Mouse (Mus musculus) myocyte (in vitro differentiated cells): ENCODE results near the gene Larp4b. TPM values are rescaled to one million over a fixed set of nuclear protein-coding genes. Genes with fewer than 3 reads are reported as not detected.

ENCODE experiments used
- H3K27me3 ChIP-seq: one replicate; pipeline ENCODE4 v1.6.1; 2011; ENCODE audit not compliant: control insufficient read depth, insufficient read depth, insufficient read length
- H3K36me3 ChIP-seq: one replicate; pipeline ENCODE4 v1.6.1; 2011; ENCODE audit not compliant: control insufficient read depth, insufficient read depth
- H3K4me2 ChIP-seq: one replicate; pipeline ENCODE4 v1.6.1; 2011; ENCODE audit warnings: low read depth, control low read depth
- H3K4me3 ChIP-seq: one replicate; pipeline ENCODE4 v1.5.1; 2011; ENCODE audit warnings: mild to moderate bottlenecking, control low read depth, moderate library complexity
- H3K79me2 ChIP-seq: one replicate; pipeline ENCODE4 v1.6.1; 2011; ENCODE audit not compliant: control insufficient read depth, insufficient read depth
- H3ac ChIP-seq: one replicate; pipeline ENCODE4 v1.6.1; 2011; ENCODE audit not compliant: control insufficient read depth, insufficient read length
- CEBPB ChIP-seq: IDR thresholded peaks from 2 replicates; pipeline ENCODE4 v1.6.1; 2011; ENCODE audit warnings: mild to moderate bottlenecking, moderate library complexity; ENCODE audit not compliant: poor library complexity, insufficient read depth, severe bottlenecking
- E2F4 ChIP-seq: IDR thresholded peaks from one replicate; pipeline ENCODE4 v1.6.1; 2011; ENCODE audit warnings: mild to moderate bottlenecking, control low read depth, moderate library complexity; ENCODE audit not compliant: insufficient read depth
- MAX ChIP-seq: IDR thresholded peaks from one replicate; pipeline ENCODE4 v1.6.1; 2011; ENCODE audit warnings: low read depth, mild to moderate bottlenecking, control low read depth
- MYOD1 ChIP-seq, 3 experiments: IDR thresholded peaks; one replicate each; pipeline ENCODE4 v1.6.1; 2011; ENCODE audit warnings: control low read depth in 2 of 3, low read depth in 2 of 3, mild to moderate bottlenecking in 2 of 3, moderate library complexity in 1 of 3; ENCODE audit not compliant: insufficient read length in 2 of 3, control insufficient read depth in 1 of 3
- MYOG ChIP-seq, 3 experiments: IDR thresholded peaks; one replicate each; pipeline ENCODE4 v1.6.1; 2011; ENCODE audit warnings: control low read depth in 2 of 3, low read depth in 2 of 3, mild to moderate bottlenecking in 2 of 3; ENCODE audit not compliant: insufficient read length in 2 of 3, control insufficient read depth in 1 of 3, insufficient read depth in 1 of 3
- POLR2A ChIP-seq: IDR thresholded peaks from one replicate; pipeline ENCODE4 v1.6.1; 2011; ENCODE audit warnings: low read depth, mild to moderate bottlenecking, control low read depth, moderate library complexity; ENCODE audit not compliant: insufficient read length
- POLR2AphosphoS2 ChIP-seq: IDR thresholded peaks from one replicate; pipeline ENCODE4 v1.6.1; 2011; ENCODE audit warnings: low read depth, control low read depth; ENCODE audit not compliant: insufficient read length
- REST ChIP-seq: IDR thresholded peaks from one replicate; pipeline ENCODE4 v1.6.1; 2011; ENCODE audit warnings: mild to moderate bottlenecking, control low read depth, moderate library complexity; ENCODE audit not compliant: insufficient read depth, insufficient read length
- SRF ChIP-seq: IDR thresholded peaks from one replicate; pipeline ENCODE4 v1.6.1; 2011; ENCODE audit warnings: low read depth; ENCODE audit not compliant: control insufficient read depth, insufficient read length
- TCF12 ChIP-seq: IDR thresholded peaks from one replicate; pipeline ENCODE4 v1.6.1; 2011; ENCODE audit warnings: mild to moderate bottlenecking, control low read depth; ENCODE audit not compliant: poor library complexity, insufficient read depth, severe bottlenecking
- TCF3 ChIP-seq: IDR thresholded peaks from one replicate; pipeline ENCODE4 v1.6.1; 2011; ENCODE audit warnings: low read depth, control low read depth; ENCODE audit not compliant: insufficient read length
- USF1 ChIP-seq: IDR thresholded peaks from one replicate; pipeline ENCODE4 v1.6.1; 2011; ENCODE audit warnings: low read depth, mild to moderate bottlenecking, control low read depth, moderate library complexity
- polyA plus RNA-seq: library from polyadenylated mRNA; unstranded; fragments of >200 nt; fragmentation: generic; extraction: Trizol; gene quantifications from one replicate; pipeline ENCODE4 v1.2.1, GENCODE M21; 2012; ENCODE audit warnings: missing spikeins

Larp4b gene
- polyA plus RNA-seq, 1 experiment: 20.3 TPM

DNA sequence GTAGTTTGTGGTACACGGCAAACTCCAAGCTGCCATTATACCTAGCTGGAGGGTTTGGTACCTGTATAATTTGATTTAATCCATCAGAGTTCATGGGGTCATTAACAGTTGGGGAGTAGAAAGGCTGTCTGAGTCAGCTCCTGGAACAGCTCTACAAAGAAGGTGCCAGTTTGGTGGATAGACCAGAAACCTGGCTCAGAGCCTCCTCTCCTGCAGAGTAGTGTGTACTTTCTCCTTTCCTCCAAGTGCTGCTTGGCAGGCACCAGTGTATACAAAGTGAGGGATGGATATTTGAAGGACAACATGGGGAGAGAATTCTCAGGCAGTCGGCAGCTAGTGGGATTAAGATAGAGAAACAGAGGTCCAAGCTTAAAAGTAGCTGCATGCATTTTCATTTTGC lies 29.5 kb upstream of the Larp4b start:
- Histone ChIP-seq H3K4me3 (no peak overlapping the region), H3K36me3 (no peaks in the 10 kb centered on the region), H3K79me2 (no peaks in the 10 kb centered on the region), H3ac (no peak overlapping the region), H3K4me2 (no peak overlapping the region), H3K27me3 (peaks cover 4% of the 10 kb centered on the region)
- TF ChIP-seq SRF: no peak
- TF ChIP-seq E2F4: no peak
- no peak for TF ChIP-seq MYOD1 (IDR thresholded peaks at IDR 0.05; ENCODE audit: control insufficient read depth in 1 of 3, insufficient read length in 2 of 3, low read depth in 2 of 3)
- TF ChIP-seq TCF12: no peak
- TF ChIP-seq MAX: no peak
- TF ChIP-seq POLR2A: no peak
- TF ChIP-seq CEBPB: no peak
- no peak for TF ChIP-seq TCF3
- TF ChIP-seq REST: no peak
- no peak for TF ChIP-seq USF1
- TF ChIP-seq MYOG (IDR thresholded peaks at IDR 0.05; ENCODE audit: control insufficient read depth in 1 of 3, insufficient read depth in 1 of 3, insufficient read length in 2 of 3, low read depth in 2 of 3): no peak
- no peak for TF ChIP-seq POLR2AphosphoS2

DNA sequence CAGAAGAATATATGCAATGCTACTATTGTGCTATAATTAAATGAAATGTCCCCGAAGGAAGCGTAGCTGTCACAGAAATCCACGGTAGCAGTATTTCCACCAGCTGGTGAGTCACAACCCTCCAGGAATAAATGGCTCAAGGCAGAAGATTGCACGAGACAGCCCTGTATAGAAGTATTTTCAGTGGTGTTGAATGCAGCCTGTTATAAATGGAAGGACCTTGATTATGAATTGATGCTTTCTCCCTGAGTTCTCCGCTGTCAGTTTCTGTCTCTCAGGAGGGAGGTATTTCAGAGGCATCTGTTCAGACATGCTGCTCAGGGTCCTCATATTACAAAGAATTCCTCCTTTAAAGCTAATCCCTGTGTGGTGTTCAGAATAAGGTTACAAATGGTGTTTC lies 27.6 kb upstream of the Larp4b start:
- H3K79me2 ChIP-seq: no peaks in the 10 kb centered on the region
- peak overlapping the region; percentile 51 for H3K4me2 ChIP-seq
- H3K4me3 ChIP-seq: no peak overlapping the region
- no peak overlapping the region for H3ac ChIP-seq
- TF ChIP-seq REST (no peak), SRF (no peak), E2F4 (no peak), POLR2A (no peak), TCF3 (no peak), MYOD1 (IDR thresholded peaks at IDR 0.05; ENCODE audit: control insufficient read depth in 1 of 3, insufficient read length in 2 of 3, low read depth in 2 of 3) (no peak), MYOG (IDR thresholded peaks at IDR 0.05; ENCODE audit: control insufficient read depth in 1 of 3, insufficient read depth in 1 of 3, insufficient read length in 2 of 3, low read depth in 2 of 3) (no peak), POLR2AphosphoS2 (no peak), CEBPB (no peak), USF1 (no peak), TCF12 (no peak), MAX (no peak)
- H3K36me3 ChIP-seq: no peaks in the 10 kb centered on the region
- H3K27me3 ChIP-seq: peaks cover 6% of the 10 kb centered on the region

DNA sequence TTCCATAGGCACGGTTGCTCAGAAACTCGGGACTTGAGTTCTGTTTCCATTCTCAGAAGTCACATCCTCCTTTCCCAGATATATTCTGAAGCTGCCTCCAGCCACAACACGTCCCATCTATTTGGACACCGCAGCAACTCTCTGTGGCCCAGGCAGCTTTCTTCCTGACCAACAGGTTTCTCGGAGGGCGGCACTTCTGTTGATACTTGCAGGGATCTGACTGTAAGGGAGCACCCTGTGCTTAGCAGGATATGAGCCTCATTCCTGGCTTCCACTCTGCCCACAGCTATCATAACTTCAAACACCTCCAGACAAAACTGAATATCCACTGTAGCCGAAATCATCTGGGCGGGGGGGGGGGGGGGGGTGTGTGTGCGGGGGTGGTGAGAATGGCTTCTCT lies 22.7 kb upstream of the Larp4b start:
- Histone ChIP-seq H3K4me3 (no peak overlapping the region), H3K36me3 (no peaks in the 10 kb centered on the region), H3K4me2 (no peak overlapping the region), H3K27me3 (peaks cover 6% of the 10 kb centered on the region), H3ac (no peak overlapping the region), H3K79me2 (no peaks in the 10 kb centered on the region)
- TF ChIP-seq POLR2AphosphoS2 (no peak), TCF12 (no peak), TCF3 (no peak), MYOG (IDR thresholded peaks at IDR 0.05; ENCODE audit: control insufficient read depth in 1 of 3, insufficient read depth in 1 of 3, insufficient read length in 2 of 3, low read depth in 2 of 3) (no peak), REST (no peak), MAX (no peak), USF1 (no peak), MYOD1 (IDR thresholded peaks at IDR 0.05; ENCODE audit: control insufficient read depth in 1 of 3, insufficient read length in 2 of 3, low read depth in 2 of 3) (no peak)

DNA sequence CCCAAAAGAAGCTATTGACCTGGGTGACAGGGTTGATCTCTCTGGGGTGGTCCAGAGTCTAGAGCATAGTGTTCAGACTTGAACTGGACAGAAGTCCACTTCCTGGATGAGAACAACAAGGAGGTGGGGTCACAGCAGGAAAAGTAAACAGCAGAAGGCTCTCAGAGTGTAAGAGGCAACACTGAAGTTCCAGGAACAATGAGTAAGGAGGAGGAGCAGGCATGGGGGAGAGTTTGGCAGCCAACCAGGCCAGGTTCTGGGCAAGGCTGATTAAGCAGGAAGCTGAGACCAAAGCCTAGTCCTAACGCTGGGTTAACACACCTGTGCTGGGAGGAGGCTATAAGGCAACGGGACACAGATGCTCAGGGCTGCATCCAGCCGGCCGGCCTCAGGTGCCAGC lies 19.9 kb upstream of the Larp4b start:
- TF ChIP-seq POLR2AphosphoS2 (no peak), TCF3 (no peak), POLR2A (no peak), CEBPB (no peak), MYOD1 (IDR thresholded peaks at IDR 0.05; ENCODE audit: control insufficient read depth in 1 of 3, insufficient read length in 2 of 3, low read depth in 2 of 3) (no peak), MAX (no peak), REST (no peak), E2F4 (no peak), TCF12 (no peak), SRF (no peak), USF1 (no peak)
- Histone ChIP-seq H3K27me3 (peaks cover 6% of the 10 kb centered on the region), H3ac (no peak overlapping the region), H3K4me3 (no peak overlapping the region), H3K79me2 (no peaks in the 10 kb centered on the region), H3K36me3 (no peaks in the 10 kb centered on the region), H3K4me2 (no peak overlapping the region)

DNA sequence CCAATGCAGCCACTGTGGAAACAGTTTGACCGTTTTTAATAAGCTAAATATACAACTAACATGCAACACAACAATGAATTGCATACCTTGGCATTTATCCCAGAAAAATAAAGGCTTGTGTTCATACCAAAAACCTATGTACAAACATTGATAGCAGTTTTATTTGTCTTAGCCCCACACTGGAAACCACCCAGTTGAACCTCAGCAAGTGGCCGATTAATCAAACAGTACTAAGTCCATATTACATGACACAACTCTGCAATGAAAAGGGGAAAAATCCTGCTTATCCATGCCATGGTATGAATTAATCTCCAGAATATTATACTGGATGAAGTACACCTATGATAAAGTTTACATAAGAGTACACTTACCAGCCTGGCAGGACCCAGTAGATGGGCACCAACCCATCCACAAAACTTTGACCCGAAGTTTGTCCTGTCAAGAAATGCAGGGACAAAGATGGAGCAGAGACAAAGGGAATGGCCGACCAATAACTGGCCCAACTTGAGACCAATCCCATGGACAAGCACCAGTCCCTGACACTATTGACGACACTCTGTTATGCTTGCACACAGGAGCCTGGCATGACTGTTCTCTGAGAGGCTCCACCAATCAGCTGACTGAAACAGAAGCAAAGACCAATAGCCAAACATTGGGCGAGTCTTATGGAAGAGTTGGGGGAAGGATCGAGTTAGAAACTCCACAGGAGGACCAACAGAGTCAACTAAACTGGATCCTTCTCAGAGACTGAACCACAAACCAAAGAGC lies 17.7 kb upstream of the Larp4b start:
- H3K4me2 ChIP-seq: no peak overlapping the region
- TF ChIP-seq TCF12 (no peak), MYOD1 (IDR thresholded peaks at IDR 0.05; ENCODE audit: control insufficient read depth in 1 of 3, insufficient read length in 2 of 3, low read depth in 2 of 3) (no peak), MAX (no peak), USF1 (no peak), E2F4 (no peak), TCF3 (no peak), SRF (no peak), POLR2A (no peak), CEBPB (no peak)
- no peaks in the 10 kb centered on the region for H3K36me3 ChIP-seq
- H3K4me3 ChIP-seq: no peak overlapping the region
- H3K79me2 ChIP-seq: no peaks in the 10 kb centered on the region
- no peak overlapping the region for H3ac ChIP-seq
- no peaks in the 10 kb centered on the region for H3K27me3 ChIP-seq
